Mouse (Mus musculus) heart, adult 2 months (tissue): ENCODE measurements around the gene Gxylt2. TPM values are rescaled to one million over a fixed set of nuclear protein-coding genes. Genes with fewer than 3 reads are reported as not detected.
A peak's percentile ranks its signal among the peaks of the same experiment; 100 is the strongest.

Experiments used
- DNase-seq, 2 experiments: peaks; one replicate each; pipeline ENCODE4 v3.0.0; 2021
- H3K27ac ChIP-seq: fragments of 200-600 bp; 2 replicates; pipeline ENCODE4 v1.8.1; 2022
- H3K27me3 ChIP-seq: fragments of 200-500 bp; 2 replicates; pipeline ENCODE4 v1.6.1; 2012; ENCODE audit warnings: mild to moderate bottlenecking, low read length, inconsistent platforms, mixed read lengths; ENCODE audit not compliant: control insufficient read depth, insufficient read depth
- H3K36me3 ChIP-seq: fragments of 200-500 bp; 2 replicates; pipeline ENCODE4 v1.6.1; 2012; ENCODE audit warnings: low read length, inconsistent platforms; ENCODE audit not compliant: control insufficient read depth, insufficient read depth
- H3K4me1 ChIP-seq: fragments of 200-500 bp; 2 replicates; pipeline ENCODE4 v1.6.1; 2011; ENCODE audit warnings: low read length; ENCODE audit not compliant: control insufficient read depth, insufficient read depth
- H3K4me3 ChIP-seq: fragments of 200-600 bp; 2 replicates; pipeline ENCODE4 v1.8.1; 2022
- H3K79me2 ChIP-seq: fragments of 200-500 bp; replicated peaks from 2 replicates; pipeline ENCODE4 v1.6.1; 2012; ENCODE audit warnings: mild to moderate bottlenecking, inconsistent platforms, low read length, moderate library complexity, mixed read lengths; ENCODE audit not compliant: control insufficient read depth, insufficient read depth
- H3K9ac ChIP-seq: fragments of 200-500 bp; 2 replicates; pipeline ENCODE4 v1.6.1; 2012; ENCODE audit warnings: low read depth, mild to moderate bottlenecking, control low read depth, inconsistent platforms, low read length, mixed read lengths
- CTCF ChIP-seq: fragments of 200-600 bp; IDR thresholded peaks from 2 replicates; pipeline ENCODE4 v1.8.1; 2022; ENCODE audit warnings: antibody characterized with exemption, mild to moderate bottlenecking, moderate library complexity
- EP300 ChIP-seq: fragments of 200-500 bp; IDR thresholded peaks from 2 replicates; pipeline ENCODE4 v1.6.1; 2011; ENCODE audit warnings: low read depth, low read length, control low read depth; ENCODE audit not compliant: insufficient read depth
- POLR2A ChIP-seq: fragments of 200-500 bp; IDR thresholded peaks from 2 replicates; pipeline ENCODE4 v1.6.1; 2011; ENCODE audit warnings: mild to moderate bottlenecking, low read depth, low read length, control low read depth; ENCODE audit not compliant: insufficient read depth
- WGBS: fragments of 180-500 bp; shearing (Covaris S2); methylation state at CpG from one replicate; pipeline ENCODE4 v1.1.7; 2018; 5-methylcytosine and 5-hydroxymethylcytosine counted together
- intact Hi-C: fragments of 180-260 bp; cut with DNase I; formaldehyde crosslinking; loops from one replicate; pipeline ENCODE4 v1.15.1; 2025
- polyA plus RNA-seq: library from polyadenylated mRNA; depleted of rRNA; stranded (reverse); fragments of >200 nt; gene quantifications from 2 replicates; pipeline ENCODE4 v1.2.3, GENCODE M21; 2012; rRNA removed
- total RNA-seq, 2 experiments: library from RNA; stranded (reverse); gene quantifications; 2 replicates each; pipeline ENCODE4 v1.2.3; 2021

Gxylt2 gene
- total and polyA plus RNA-seq, 3 experiments: 2.0 to 3.1 (median 2.2) TPM

DNA sequence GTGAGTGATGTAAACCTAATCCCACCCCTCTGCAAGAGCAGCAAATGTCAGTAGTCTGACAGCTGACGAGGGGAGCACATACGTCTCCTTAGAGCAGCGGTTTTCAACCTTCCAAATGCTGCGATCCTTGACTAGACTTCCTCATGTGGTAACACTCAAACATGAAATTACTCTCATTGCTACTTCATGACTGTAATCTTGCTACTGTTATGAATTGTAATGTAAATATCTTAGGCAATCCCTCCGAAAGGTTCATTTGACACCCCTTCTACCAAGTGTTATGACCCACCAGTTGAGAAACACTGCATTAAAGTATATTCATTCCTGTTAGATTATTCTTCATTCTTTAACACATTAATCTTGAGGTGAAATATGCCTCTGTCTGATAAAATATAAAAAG is 142.7 kb downstream of the Gxylt2 start:
- intact Hi-C loops: no loop called here
- Histone ChIP-seq H3K4me1 (peaks cover 13% of the 10 kb centered on the region), H3K27me3 (no peaks in the 10 kb centered on the region), H3K4me3 (no peak overlapping the region), H3K27ac (no peak overlapping the region), H3K79me2 (peaks cover 2% of the 10 kb centered on the region), H3K36me3 (peaks cover 38% of the 10 kb centered on the region), H3K9ac (no peak overlapping the region)
- no peak for DNase-seq
- WGBS: 88% methylated on average over 5 of the region's 5 CpGs
- TF ChIP-seq POLR2A (no peak), EP300 (no peak), CTCF (no peak)

DNA sequence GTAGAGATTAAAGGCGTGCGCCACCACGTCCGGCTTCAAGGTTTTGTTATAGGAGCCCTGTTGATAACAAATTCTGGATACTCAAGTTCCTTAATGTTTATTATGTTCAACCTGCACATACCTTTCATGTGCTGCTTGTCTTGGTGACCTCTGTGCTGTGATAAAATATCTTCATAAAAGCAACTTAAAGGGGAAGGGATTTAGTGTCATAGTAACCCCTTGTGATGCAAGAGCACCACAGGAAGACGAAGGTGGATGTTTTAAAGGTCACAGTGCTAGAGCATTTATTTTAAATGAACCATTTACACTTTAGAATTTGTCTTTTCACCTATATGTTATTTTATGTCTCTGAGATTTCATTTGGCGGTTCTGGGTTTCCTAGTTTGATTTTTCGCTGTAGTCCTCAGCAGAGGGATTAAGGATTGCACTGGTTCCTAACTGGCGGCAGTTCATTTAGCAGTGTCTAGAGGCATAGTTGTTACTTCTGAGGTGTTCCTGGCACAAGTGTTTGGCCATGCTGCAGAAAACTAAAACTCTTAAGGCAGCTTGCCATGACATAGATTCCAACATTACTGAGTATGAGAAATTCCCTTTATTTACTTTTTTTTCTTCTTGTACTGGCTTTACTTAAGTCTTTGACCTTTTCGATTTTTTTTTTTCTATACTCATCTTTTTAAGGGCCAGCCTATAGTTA is 144.3 kb downstream of the Gxylt2 start:
- H3K27ac ChIP-seq: no peak overlapping the region
- WGBS: 69% methylated on average over 9 of the region's 9 CpGs
- no peaks in the 10 kb centered on the region for H3K27me3 ChIP-seq
- TF ChIP-seq EP300 (no peak), CTCF (no peak), POLR2A (no peak)
- H3K9ac ChIP-seq: no peak overlapping the region
- peaks cover 31% of the 10 kb centered on the region for H3K36me3 ChIP-seq
- H3K4me3 ChIP-seq: no peak overlapping the region
- H3K4me1 ChIP-seq: peaks cover 13% of the 10 kb centered on the region
- intact Hi-C loops: no loop called here
- H3K79me2 ChIP-seq: no peaks in the 10 kb centered on the region; the same call in none of the 2 replicates
- DNase-seq: no peak

DNA sequence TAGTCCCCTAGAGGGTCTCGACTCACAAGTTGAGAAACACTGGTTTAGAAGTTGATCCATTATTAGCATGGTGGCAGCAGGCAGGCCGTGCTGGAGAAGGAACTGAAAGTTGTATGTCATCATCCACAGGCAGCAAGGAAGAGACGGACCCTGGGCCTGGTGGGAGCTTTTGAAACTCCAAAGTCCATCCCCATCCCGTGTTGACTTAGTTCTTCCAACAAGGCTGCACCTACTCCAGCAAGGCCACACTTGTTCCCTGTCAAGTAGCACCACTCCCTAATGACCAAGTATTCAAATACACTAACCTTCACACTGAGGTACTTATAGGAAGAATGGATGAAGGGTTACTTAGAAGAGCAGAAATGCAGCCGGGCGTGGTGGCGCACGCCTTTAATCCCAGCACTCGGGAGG is 146.1 kb downstream of the Gxylt2 start:
- H3K27ac ChIP-seq: no peak overlapping the region
- H3K4me1 ChIP-seq: peaks cover 11% of the 10 kb centered on the region
- H3K4me3 ChIP-seq: no peak overlapping the region
- 84% methylated on average over 9 of the region's 9 CpGs for WGBS
- H3K79me2 ChIP-seq: peaks cover 1% of the 10 kb centered on the region
- peaks cover 25% of the 10 kb centered on the region for H3K36me3 ChIP-seq
- no peak for TF ChIP-seq CTCF
- TF ChIP-seq EP300: no peak
- TF ChIP-seq POLR2A: no peak
- intact Hi-C loops: no loop called here
- peak in 1 of 2 experiments; percentile 12 for DNase-seq
- no peaks in the 10 kb centered on the region for H3K27me3 ChIP-seq
- no peak overlapping the region for H3K9ac ChIP-seq

DNA sequence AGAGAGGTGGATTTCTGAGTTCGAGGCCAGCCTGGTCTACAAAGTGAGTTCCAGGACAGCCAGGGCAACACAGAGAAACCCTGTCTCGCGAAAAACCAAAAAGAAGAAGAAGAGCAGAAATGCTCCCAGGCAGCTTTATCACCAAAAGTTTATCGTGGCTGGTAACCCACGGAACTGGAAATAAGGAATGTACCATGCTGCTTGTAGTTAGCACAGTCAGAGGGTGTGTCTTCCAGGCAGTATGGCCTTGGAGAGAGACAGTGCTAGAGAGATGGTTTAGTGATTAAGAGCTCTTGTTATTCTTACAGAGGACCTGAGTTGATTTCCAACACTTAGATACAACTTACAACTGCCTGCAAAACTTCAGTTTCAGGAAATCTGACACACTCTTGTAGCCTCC is 146.5 kb downstream of the Gxylt2 start:
- no peak for DNase-seq
- WGBS: 60% methylated on average over 5 of the region's 5 CpGs
- no peaks in the 10 kb centered on the region for H3K27me3 ChIP-seq
- TF ChIP-seq CTCF (no peak), EP300 (no peak), POLR2A (no peak)
- no peak overlapping the region for H3K9ac ChIP-seq
- intact Hi-C loops: no loop called here
- H3K79me2 ChIP-seq: peaks cover 1% of the 10 kb centered on the region
- H3K27ac ChIP-seq: no peak overlapping the region
- H3K4me3 ChIP-seq: no peak overlapping the region
- peaks cover 24% of the 10 kb centered on the region for H3K36me3 ChIP-seq
- peaks cover 11% of the 10 kb centered on the region for H3K4me1 ChIP-seq

Other genes starting within 250 kb of the Gxylt2 start
- 1 to 10 TPM; 3.3 to 3.6 TPM for gene Shq1, start 33.6 kb upstream of the Gxylt2 start, total RNA-seq
- gene Shq1, start 33.6 kb upstream of the Gxylt2 start, polyA plus RNA-seq: 2.0 and 2.6 TPM in 2 replicates
- 10 to 100 TPM; 46.0 to 46.7 TPM for gene Ppp4r2, start 128.9 kb downstream of the Gxylt2 start, total RNA-seq
- gene Ppp4r2, start 128.9 kb downstream of the Gxylt2 start, polyA plus RNA-seq: 9.7 and 11.9 TPM in 2 replicates